Mouse (Mus musculus) adrenal gland, adult (tissue): ENCODE data around the gene Ttc22.

Source experiments
- DNase-seq, 2 experiments: peaks; one replicate each; pipeline ENCODE4 v3.0.0; 2022 to 2023; ENCODE audit warnings: low spot score in 1 of 2; ENCODE audit not compliant: inconsistent age in 2 of 2

Gene Ttc22

GRCm38 (mm10) chr4:106622030-106622493 lies at the start of gene Ttc22:
TSS of gene Ttc22 (plus strand) at chr4:106622432.
- peak; percentile 24 to 65 for DNase-seq

- DNase-seq = no peak
These were observed 47.2 kb upstream of the Ttc22 start for GRCm38 (mm10) chr4:106575022-106575421.

- no peak for DNase-seq
These were observed 44.7 kb upstream of the Ttc22 start for GRCm38 (mm10) chr4:106577511-106577910.

- no peak for DNase-seq
These were observed 40.9 kb upstream of the Ttc22 start for GRCm38 (mm10) chr4:106581176-106581864.

- no peak for DNase-seq
These were observed 40.4 kb upstream of the Ttc22 start for GRCm38 (mm10) chr4:106581865-106582204.

- no peak for DNase-seq
These were observed 39.6 kb upstream of the Ttc22 start for GRCm38 (mm10) chr4:106582428-106583153.

GRCm38 (mm10) chr4:106584665-106585064 lies 37.6 kb upstream of the Ttc22 start:
- no peak for DNase-seq

- DNase-seq = no peak
These were observed 35.2 kb upstream of the Ttc22 start for GRCm38 (mm10) chr4:106587075-106587474.

- no peak for DNase-seq
These were observed 32.1 kb upstream of the Ttc22 start for GRCm38 (mm10) chr4:106590142-106590541.

GRCm38 (mm10) chr4:106590871-106591270 lies 31.4 kb upstream of the Ttc22 start:
- no peak for DNase-seq

GRCm38 (mm10) chr4:106593636-106594035 lies 28.6 kb upstream of the Ttc22 start:
- DNase-seq = no peak

GRCm38 (mm10) chr4:106596200-106596599 lies 26.0 kb upstream of the Ttc22 start:
- DNase-seq = no peak

- DNase-seq = no peak
These were observed 25.2 kb upstream of the Ttc22 start for GRCm38 (mm10) chr4:106597055-106597454.

GRCm38 (mm10) chr4:106597741-106598140 lies 24.5 kb upstream of the Ttc22 start:
- DNase-seq = no peak

- DNase-seq = no peak
These were observed 22.8 kb upstream of the Ttc22 start for GRCm38 (mm10) chr4:106599415-106599814.

- no peak for DNase-seq
These were observed 21.5 kb upstream of the Ttc22 start for GRCm38 (mm10) chr4:106600770-106601169.

- DNase-seq = no peak
These were observed 15.3 kb upstream of the Ttc22 start for GRCm38 (mm10) chr4:106606639-106607554.

- no peak for DNase-seq
These were observed 14.3 kb upstream of the Ttc22 start for GRCm38 (mm10) chr4:106607905-106608304.

GRCm38 (mm10) chr4:106613105-106613504 lies 9.1 kb upstream of the Ttc22 start:
- DNase-seq = no peak

- peak; percentile 82 to 84 for DNase-seq
These were observed 8.7 kb upstream of the Ttc22 start for GRCm38 (mm10) chr4:106613560-106613959.

GRCm38 (mm10) chr4:106614180-106614797 lies 7.9 kb upstream of the Ttc22 start:
- DNase-seq = peak; percentile 60 to 88
